Mouse (Mus musculus) myocyte (in vitro differentiated cells): ENCODE results near the gene Sfrp5. TPM values are rescaled to one million over a fixed set of nuclear protein-coding genes. Genes with fewer than 3 reads are reported as not detected.

Source experiments
- H3K27me3 ChIP-seq: one replicate; pipeline ENCODE4 v1.6.1; 2011; ENCODE audit not compliant: control insufficient read depth, insufficient read depth, insufficient read length
- H3K36me3 ChIP-seq: one replicate; pipeline ENCODE4 v1.6.1; 2011; ENCODE audit not compliant: control insufficient read depth, insufficient read depth
- H3K4me2 ChIP-seq: one replicate; pipeline ENCODE4 v1.6.1; 2011; ENCODE audit warnings: low read depth, control low read depth
- H3K4me3 ChIP-seq: one replicate; pipeline ENCODE4 v1.5.1; 2011; ENCODE audit warnings: mild to moderate bottlenecking, control low read depth, moderate library complexity
- H3K79me2 ChIP-seq: one replicate; pipeline ENCODE4 v1.6.1; 2011; ENCODE audit not compliant: control insufficient read depth, insufficient read depth
- H3ac ChIP-seq: one replicate; pipeline ENCODE4 v1.6.1; 2011; ENCODE audit not compliant: control insufficient read depth, insufficient read length
- CEBPB ChIP-seq: IDR thresholded peaks from 2 replicates; pipeline ENCODE4 v1.6.1; 2011; ENCODE audit warnings: mild to moderate bottlenecking, moderate library complexity; ENCODE audit not compliant: poor library complexity, insufficient read depth, severe bottlenecking
- E2F4 ChIP-seq: IDR thresholded peaks from one replicate; pipeline ENCODE4 v1.6.1; 2011; ENCODE audit warnings: mild to moderate bottlenecking, control low read depth, moderate library complexity; ENCODE audit not compliant: insufficient read depth
- MAX ChIP-seq: IDR thresholded peaks from one replicate; pipeline ENCODE4 v1.6.1; 2011; ENCODE audit warnings: low read depth, mild to moderate bottlenecking, control low read depth
- MYOD1 ChIP-seq, 3 experiments: IDR thresholded peaks; one replicate each; pipeline ENCODE4 v1.6.1; 2011; ENCODE audit warnings: control low read depth in 2 of 3, low read depth in 2 of 3, mild to moderate bottlenecking in 2 of 3, moderate library complexity in 1 of 3; ENCODE audit not compliant: insufficient read length in 2 of 3, control insufficient read depth in 1 of 3
- MYOG ChIP-seq, 3 experiments: IDR thresholded peaks; one replicate each; pipeline ENCODE4 v1.6.1; 2011; ENCODE audit warnings: control low read depth in 2 of 3, low read depth in 2 of 3, mild to moderate bottlenecking in 2 of 3; ENCODE audit not compliant: insufficient read length in 2 of 3, control insufficient read depth in 1 of 3, insufficient read depth in 1 of 3
- POLR2A ChIP-seq: IDR thresholded peaks from one replicate; pipeline ENCODE4 v1.6.1; 2011; ENCODE audit warnings: low read depth, mild to moderate bottlenecking, control low read depth, moderate library complexity; ENCODE audit not compliant: insufficient read length
- POLR2AphosphoS2 ChIP-seq: IDR thresholded peaks from one replicate; pipeline ENCODE4 v1.6.1; 2011; ENCODE audit warnings: low read depth, control low read depth; ENCODE audit not compliant: insufficient read length
- REST ChIP-seq: IDR thresholded peaks from one replicate; pipeline ENCODE4 v1.6.1; 2011; ENCODE audit warnings: mild to moderate bottlenecking, control low read depth, moderate library complexity; ENCODE audit not compliant: insufficient read depth, insufficient read length
- SRF ChIP-seq: IDR thresholded peaks from one replicate; pipeline ENCODE4 v1.6.1; 2011; ENCODE audit warnings: low read depth; ENCODE audit not compliant: control insufficient read depth, insufficient read length
- TCF12 ChIP-seq: IDR thresholded peaks from one replicate; pipeline ENCODE4 v1.6.1; 2011; ENCODE audit warnings: mild to moderate bottlenecking, control low read depth; ENCODE audit not compliant: poor library complexity, insufficient read depth, severe bottlenecking
- TCF3 ChIP-seq: IDR thresholded peaks from one replicate; pipeline ENCODE4 v1.6.1; 2011; ENCODE audit warnings: low read depth, control low read depth; ENCODE audit not compliant: insufficient read length
- USF1 ChIP-seq: IDR thresholded peaks from one replicate; pipeline ENCODE4 v1.6.1; 2011; ENCODE audit warnings: low read depth, mild to moderate bottlenecking, control low read depth, moderate library complexity
- polyA plus RNA-seq: library from polyadenylated mRNA; unstranded; fragments of >200 nt; fragmentation: generic; extraction: Trizol; gene quantifications from one replicate; pipeline ENCODE4 v1.2.1, GENCODE M21; 2012; ENCODE audit warnings: missing spikeins

Sfrp5 gene
- polyA plus RNA-seq, 1 experiment, result 0.04 TPM

DNA sequence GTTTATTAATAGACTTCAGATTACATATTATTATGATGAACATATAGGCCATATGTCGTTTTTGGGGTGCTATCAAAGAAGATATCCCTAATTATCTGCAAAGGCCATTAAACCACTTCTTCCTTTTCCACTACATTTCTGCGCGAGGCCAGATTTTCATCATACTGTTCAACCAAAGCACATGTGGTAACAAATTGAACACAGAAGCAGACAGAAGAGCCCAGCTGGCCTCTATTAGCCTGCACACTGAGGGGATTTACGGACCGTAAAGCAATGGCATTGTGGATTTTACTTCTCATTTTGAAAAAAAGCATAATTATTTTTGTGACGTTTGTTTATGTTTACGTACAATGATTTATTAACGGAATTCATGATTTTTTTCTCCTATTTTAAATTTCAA lies 3.1 kb upstream of the Sfrp5 start:
- no peaks in the 10 kb centered on the region for H3K79me2 ChIP-seq
- no peak overlapping the region for H3ac ChIP-seq
- no peaks in the 10 kb centered on the region for H3K36me3 ChIP-seq
- H3K4me2 ChIP-seq, result no peak overlapping the region
- no peak overlapping the region for H3K4me3 ChIP-seq
- TF ChIP-seq E2F4 (no peak), MYOD1 (IDR thresholded peaks at IDR 0.05; ENCODE audit: control insufficient read depth in 1 of 3, insufficient read length in 2 of 3, low read depth in 2 of 3) (no peak), POLR2AphosphoS2 (no peak), CEBPB (no peak), MAX (no peak), SRF (no peak), TCF12 (no peak), USF1 (no peak)
- H3K27me3 ChIP-seq, result peaks cover 66% of the 10 kb centered on the region

DNA sequence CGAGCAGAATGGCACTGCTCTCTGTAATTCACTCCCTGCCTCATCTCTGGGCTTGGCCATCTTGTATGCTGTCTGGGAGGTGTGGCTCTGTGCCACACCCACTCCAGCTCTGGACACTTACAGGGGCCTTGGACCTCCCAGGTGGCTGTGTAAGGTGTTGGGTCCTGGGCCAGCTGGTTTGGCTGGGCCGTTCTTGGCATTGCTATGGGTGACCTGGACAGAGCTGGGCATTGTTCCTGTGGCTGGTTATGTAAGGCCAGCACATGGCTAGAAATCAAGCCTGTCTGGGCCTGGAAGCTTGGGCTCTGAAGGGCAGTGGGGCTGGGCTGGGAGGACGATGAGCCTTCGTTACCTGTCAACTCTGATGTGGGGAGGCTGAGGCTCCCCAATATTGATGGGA lies 2.3 kb upstream of the Sfrp5 start:
- Histone ChIP-seq H3K4me2 (no peak overlapping the region), H3K4me3 (no peak overlapping the region), H3K36me3 (no peaks in the 10 kb centered on the region), H3ac (no peak overlapping the region), H3K27me3 (peaks cover 68% of the 10 kb centered on the region), H3K79me2 (no peaks in the 10 kb centered on the region)
- TF ChIP-seq MYOD1 (IDR thresholded peaks at IDR 0.05; ENCODE audit: control insufficient read depth in 1 of 3, insufficient read length in 2 of 3, low read depth in 2 of 3) (no peak), MAX (no peak), USF1 (no peak), E2F4 (no peak), TCF12 (no peak), CEBPB (no peak)

DNA sequence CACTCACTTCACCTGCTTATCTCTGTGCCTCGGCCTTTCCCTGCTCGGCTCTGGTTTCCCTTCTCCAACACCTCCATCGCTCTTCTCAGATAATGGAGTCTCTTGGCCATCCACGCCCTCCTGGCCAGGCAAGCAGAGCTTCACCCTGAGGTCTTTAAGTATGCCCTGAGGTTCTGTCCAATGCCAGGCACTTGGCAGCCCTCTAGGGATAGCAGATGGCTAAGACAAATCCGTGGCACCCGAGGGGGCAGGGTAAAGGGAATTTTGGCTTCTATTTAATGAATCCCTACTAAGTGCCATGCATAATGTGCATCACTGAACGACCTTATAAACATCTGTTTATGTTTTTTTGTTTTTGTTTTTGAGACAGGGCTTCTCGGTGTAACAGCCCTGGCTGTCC lies 415 bp upstream of the Sfrp5 start:
- Histone ChIP-seq H3K4me2 (no peak overlapping the region), H3K79me2 (no peaks in the 10 kb centered on the region), H3K4me3 (no peak overlapping the region), H3K27me3 (peaks cover 65% of the 10 kb centered on the region), H3K36me3 (no peaks in the 10 kb centered on the region), H3ac (no peak overlapping the region)
- TF ChIP-seq MYOD1 (IDR thresholded peaks at IDR 0.05; ENCODE audit: control insufficient read depth in 1 of 3, insufficient read length in 2 of 3, low read depth in 2 of 3), result no peak
- no peak for TF ChIP-seq USF1
- TF ChIP-seq MAX, result no peak
- TF ChIP-seq CEBPB, result no peak
- TF ChIP-seq REST, result no peak
- TF ChIP-seq SRF, result no peak
- TF ChIP-seq TCF12, result no peak
- TF ChIP-seq POLR2A, result no peak
- no peak for TF ChIP-seq MYOG (IDR thresholded peaks at IDR 0.05; ENCODE audit: control insufficient read depth in 1 of 3, insufficient read depth in 1 of 3, insufficient read length in 2 of 3, low read depth in 2 of 3)
- TF ChIP-seq TCF3, result no peak
- TF ChIP-seq POLR2AphosphoS2, result no peak
- TF ChIP-seq E2F4, result no peak

DNA sequence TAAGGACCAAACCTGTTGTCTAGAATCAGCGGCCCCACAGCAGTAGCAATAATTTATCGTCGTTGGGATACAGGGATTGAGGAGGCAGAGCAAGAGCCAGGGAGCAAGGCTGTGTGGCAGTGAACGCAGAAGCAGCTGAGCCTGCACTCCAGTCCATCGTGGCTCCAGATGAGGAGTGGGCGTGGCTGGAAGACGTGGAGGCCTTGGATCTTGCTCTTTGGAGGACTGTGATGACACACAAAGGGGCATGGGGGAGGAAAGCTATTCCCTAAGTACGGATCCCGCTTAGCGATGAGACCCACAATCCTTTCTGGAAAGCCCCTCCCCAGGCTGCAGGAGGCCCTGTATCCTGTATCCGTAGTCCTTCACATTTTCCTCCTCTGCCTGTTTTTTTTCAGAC lies 4.0 kb downstream of the Sfrp5 start:
- Histone ChIP-seq H3ac (no peak overlapping the region), H3K36me3 (no peaks in the 10 kb centered on the region), H3K27me3 (peaks cover 46% of the 10 kb centered on the region), H3K79me2 (no peaks in the 10 kb centered on the region), H3K4me2 (no peak overlapping the region), H3K4me3 (no peak overlapping the region)
- no peak for TF ChIP-seq E2F4
- no peak for TF ChIP-seq TCF3

DNA sequence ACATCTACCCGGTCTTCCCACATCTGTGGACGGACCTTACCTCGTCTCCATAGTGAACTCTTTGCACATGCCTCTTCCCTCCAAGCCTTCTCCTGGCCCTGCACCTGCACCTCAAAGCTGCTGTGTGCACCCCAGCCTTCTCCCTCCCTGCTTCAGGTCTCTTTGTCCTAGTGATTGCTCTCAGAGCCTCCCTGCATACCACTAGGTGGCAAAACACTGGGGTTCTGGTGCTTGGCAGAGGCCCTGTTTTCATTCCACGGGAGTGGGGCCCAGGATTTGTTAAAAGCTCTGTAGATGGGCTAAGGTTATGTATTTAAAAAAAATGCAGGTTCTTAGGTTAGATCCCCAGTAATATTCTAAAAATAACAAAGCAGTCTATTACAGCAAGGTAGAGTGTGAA lies 5.0 kb downstream of the Sfrp5 start:
- TF ChIP-seq REST (no peak), MAX (no peak), E2F4 (no peak), TCF12 (no peak), POLR2A (no peak), POLR2AphosphoS2 (no peak)

DNA sequence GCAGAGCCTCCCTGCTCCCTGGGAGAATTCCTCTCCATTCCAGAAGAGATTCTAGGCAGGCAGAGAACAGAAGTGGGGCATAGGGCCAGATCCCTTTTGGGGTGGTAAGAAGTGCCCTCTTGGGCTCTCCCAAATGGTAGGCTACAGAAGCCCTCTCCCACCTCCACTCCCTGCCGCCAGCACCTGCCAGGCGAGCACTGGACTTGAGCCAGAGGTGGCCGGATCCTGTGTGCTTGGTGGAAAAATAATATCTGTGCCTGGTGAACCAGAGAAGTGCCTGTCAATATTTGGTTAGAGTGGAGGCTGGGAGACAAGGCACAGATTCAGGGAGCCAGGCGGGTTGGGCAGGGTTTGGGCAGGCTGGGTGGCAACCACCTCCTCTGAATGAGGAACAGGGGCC lies 5.7 kb downstream of the Sfrp5 start:
- Histone ChIP-seq H3K36me3 (peaks cover 2% of the 10 kb centered on the region), H3K27me3 (peaks cover 33% of the 10 kb centered on the region), H3ac (no peak overlapping the region), H3K79me2 (no peaks in the 10 kb centered on the region), H3K4me2 (no peak overlapping the region), H3K4me3 (no peak overlapping the region)
- TF ChIP-seq MYOG (IDR thresholded peaks at IDR 0.05; ENCODE audit: control insufficient read depth in 1 of 3, insufficient read depth in 1 of 3, insufficient read length in 2 of 3, low read depth in 2 of 3) (no peak), REST (no peak), MAX (no peak), MYOD1 (IDR thresholded peaks at IDR 0.05; ENCODE audit: control insufficient read depth in 1 of 3, insufficient read length in 2 of 3, low read depth in 2 of 3) (no peak), USF1 (no peak), E2F4 (no peak), TCF12 (no peak), TCF3 (no peak), POLR2AphosphoS2 (no peak)

More for the DNA sequence above, 5.0 kb downstream of the Sfrp5 start:
- Histone ChIP-seq H3K36me3 (no peaks in the 10 kb centered on the region), H3K4me3 (no peak overlapping the region), H3K79me2 (no peaks in the 10 kb centered on the region), H3ac (no peak overlapping the region), H3K4me2 (no peak overlapping the region), H3K27me3 (peaks cover 40% of the 10 kb centered on the region)
